In the genomic region with DNA sequence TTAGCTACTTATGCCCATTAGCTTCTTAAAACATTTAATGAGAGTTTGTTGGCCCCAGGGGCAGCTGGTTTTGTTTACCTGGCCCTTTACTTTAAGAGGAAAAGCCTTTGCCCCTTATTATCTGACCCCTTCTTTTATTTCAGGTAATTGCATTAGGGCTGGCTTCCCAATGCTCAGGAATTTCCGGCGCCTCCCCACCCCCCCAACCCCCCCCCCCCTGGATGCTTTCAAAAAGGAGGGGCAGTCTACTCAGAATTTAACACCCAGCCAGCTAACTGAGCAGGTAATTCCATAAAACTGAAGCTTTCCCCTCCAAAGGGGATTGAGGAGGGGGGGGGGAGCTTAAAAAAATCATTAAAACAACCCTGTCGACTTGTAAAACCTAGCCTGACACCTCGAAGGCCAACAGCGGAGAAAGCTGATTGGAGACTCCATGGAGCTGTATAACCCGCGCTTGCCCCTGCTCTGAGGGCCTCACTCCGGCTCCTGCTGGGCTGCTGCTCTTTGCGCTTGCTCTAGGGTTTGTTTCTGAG, we compare ENCODE assay signal across 11 mouse cellular contexts.
DNase-seq lines count a peak whose midpoint lies in the region; ATAC-seq and TF ChIP-seq lines count a peak whose summit lies in the region.
"Had no signal": no experiment of that assay in that cellular context is flagged by ENCODE, and none has a peak within 500 bp of the region (broad histone marks: within the 10 kb centered on the region; RNA-seq: fewer than 3 reads in every experiment).

No protein-coding gene starts in this region.

- H3K27me3 ChIP-seq in hindbrain, embryonic 11.5 days (ENCODE audit: control insufficient read depth, insufficient read depth, low read length): no peaks in the 10 kb centered on the region
- H3K27me3 ChIP-seq in hindbrain, embryonic 12.5 days: no peaks in the 10 kb centered on the region
- no peaks in the 10 kb centered on the region for H3K27me3 ChIP-seq in limb, embryonic 10.5 days (ENCODE audit: low read depth, poor library complexity, severe bottlenecking)
- H3K27me3 ChIP-seq: hindbrain, embryonic 15.5 days had no signal

- no peak overlapping the region for H3K4me2 ChIP-seq in hindbrain, embryonic 11.5 days (replicated peaks; ENCODE audit: low read depth, low read length)
- no peak overlapping the region for H3K4me2 ChIP-seq in hindbrain, embryonic 12.5 days (replicated peaks)
- H3K4me2 ChIP-seq: hindbrain, embryonic 15.5 days had no signal

- H3K9me3 ChIP-seq in hindbrain, embryonic 11.5 days (ENCODE audit: control insufficient read depth, low read length): no peaks in the 10 kb centered on the region
- no peaks in the 10 kb centered on the region for H3K9me3 ChIP-seq in hindbrain, embryonic 12.5 days (replicated peaks)
- no peaks in the 10 kb centered on the region for H3K9me3 ChIP-seq in limb, embryonic 10.5 days (replicated peaks)
- H3K9me3 ChIP-seq: hindbrain, embryonic 15.5 days had no signal

- intact Hi-C loops in gastrocnemius, adult 2 months (cut with DNase I): no loop called here

- H3K4me1 ChIP-seq in hindbrain, embryonic 11.5 days (replicated peaks; ENCODE audit: control insufficient read depth, insufficient read depth, low read length): no peaks in the 10 kb centered on the region
- H3K4me1 ChIP-seq in hindbrain, embryonic 12.5 days: peaks cover 8% of the 10 kb centered on the region; the same call in 1 of the 2 replicates
- peaks cover 58% of the 10 kb centered on the region for H3K4me1 ChIP-seq in limb, embryonic 10.5 days
- H3K4me1 ChIP-seq: hindbrain, embryonic 15.5 days had no signal

- H3K36me3 ChIP-seq in hindbrain, embryonic 11.5 days (ENCODE audit: control insufficient read depth, insufficient read depth, low read length): no peaks in the 10 kb centered on the region
- H3K36me3 ChIP-seq in hindbrain, embryonic 12.5 days: no peaks in the 10 kb centered on the region
- 0 out of 2 replicates have a peak, but pooled peaks cover 7% of the 10 kb centered on the region for H3K36me3 ChIP-seq in limb, embryonic 10.5 days
- H3K36me3 ChIP-seq: hindbrain, embryonic 15.5 days had no signal

- DNase-seq in hindbrain, embryonic 11.5 days (ENCODE audit: low spot score): peak; percentile 32
- peak; percentile 57 for DNase-seq in ES-CJ7 (ENCODE audit: low read depth, low spot score)
- DNase-seq in embryo, embryonic 10 days (ENCODE audit: low spot score): peak; percentile 80
- DNase-seq in limb, embryonic 10.5 days (ENCODE audit: low spot score): peak; percentile 75
- DNase-seq in adrenal gland, adult 8-10 months: no peak
- DNase-seq in gastrocnemius, adult 2 months: no peak
- DNase-seq: thymus, adult 18-20 months had no signal

- WGBS in hindbrain, embryonic 11.5 days: 4% methylated on average over 9 of the region's 9 CpGs
- WGBS in hindbrain, embryonic 12.5 days: 3% methylated on average over 9 of the region's 9 CpGs
- 2% methylated on average over 9 of the region's 9 CpGs for WGBS in limb, embryonic 10.5 days

- no peak for TF ChIP-seq CTCF in gastrocnemius, adult 2 months (IDR thresholded peaks at IDR 0.05)

- ATAC-seq in hindbrain, embryonic 11.5 days (ENCODE audit: low FRiP score): no peak
- no peak for ATAC-seq in hindbrain, embryonic 12.5 days (ENCODE audit: low FRiP score)
- ATAC-seq in erythroid progenitor cell, adult 5-6 weeks (replicated peaks; ENCODE audit: low FRiP score, poor library complexity, severe bottlenecking): no peak
- ATAC-seq: activated CD4-positive, CD25-positive, alpha-beta regulatory T cell, adult 4 months had no signal

- no peak overlapping the region for H3K27ac ChIP-seq in hindbrain, embryonic 11.5 days (ENCODE audit: low read depth, low read length)
- no peak overlapping the region for H3K27ac ChIP-seq in hindbrain, embryonic 12.5 days
- H3K27ac ChIP-seq in limb, embryonic 10.5 days: peak overlapping the region; percentile 82
- no peak overlapping the region for H3K27ac ChIP-seq in gastrocnemius, adult 2 months
- H3K27ac ChIP-seq: hindbrain, embryonic 15.5 days had no signal

- H3K9ac ChIP-seq in hindbrain, embryonic 11.5 days (ENCODE audit: low read depth, low read length): no peak overlapping the region
- no peak overlapping the region for H3K9ac ChIP-seq in hindbrain, embryonic 12.5 days
- H3K9ac ChIP-seq: hindbrain, embryonic 15.5 days had no signal

- H3K4me3 ChIP-seq in hindbrain, embryonic 11.5 days (ENCODE audit: low read depth, low read length): no peak overlapping the region
- no peak overlapping the region for H3K4me3 ChIP-seq in hindbrain, embryonic 12.5 days
- peak overlapping the region; percentile 11; the same call in 1 of the 2 replicates for H3K4me3 ChIP-seq in limb, embryonic 10.5 days
- no peak overlapping the region for H3K4me3 ChIP-seq in gastrocnemius, adult 2 months
- H3K4me3 ChIP-seq: hindbrain, embryonic 15.5 days had no signal

Comparison
In these comparisons a context has a peak if more than half of its experiments do, and no peak if none do; other contexts are left out.
1. DNase-seq: peak in hindbrain, embryonic 11.5 days (single experiment), ES-CJ7 (single experiment), embryo, embryonic 10 days (single experiment) and limb, embryonic 10.5 days (single experiment); none in adrenal gland, adult 8-10 months (single experiment) and gastrocnemius, adult 2 months (single experiment).